Mouse (Mus musculus) frontal cortex, postnatal 10 days (tissue): ENCODE data around the gene Cyp26b1.
A peak's percentile ranks its signal among the peaks of the same experiment; 100 is the strongest.
"Not testable (repeated sequence)": the region's sequence is repeated elsewhere in the genome, so short reads cannot be mapped to it uniquely, and the experiment has no call there.

ENCODE experiments used
- DNase-seq, 2 experiments: peaks; one replicate each; pipeline ENCODE4 v3.0.0; 2022; ENCODE audit warnings: low spot score in 2 of 2, mixed read lengths in 1 of 2

Cyp26b1 gene

DNA sequence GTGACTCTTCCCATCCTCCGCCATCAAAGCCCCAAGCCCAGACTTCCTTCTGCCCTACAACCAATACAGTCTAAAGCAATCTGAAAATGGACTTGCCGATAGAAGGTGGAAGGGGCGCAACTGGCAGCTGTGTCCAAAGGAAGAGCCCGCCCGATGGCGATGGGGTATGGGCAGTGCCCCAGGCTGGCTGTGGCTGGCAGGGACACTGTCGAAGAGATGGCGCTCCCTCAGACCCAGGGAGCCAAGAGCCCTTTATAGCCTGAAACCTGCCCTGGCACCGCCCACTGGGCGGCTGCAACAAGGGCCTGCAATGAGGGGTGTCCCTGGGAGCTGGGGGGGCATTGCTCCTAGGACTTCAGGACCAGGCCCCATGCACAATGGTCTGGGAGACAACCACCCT is at the start of gene Cyp26b1:
Gene Cyp26b1 (minus strand): TSS at position 216 of the 400 bp plus-strand sequence.
- DNase-seq, result peak; percentile 2 to 4

DNA sequence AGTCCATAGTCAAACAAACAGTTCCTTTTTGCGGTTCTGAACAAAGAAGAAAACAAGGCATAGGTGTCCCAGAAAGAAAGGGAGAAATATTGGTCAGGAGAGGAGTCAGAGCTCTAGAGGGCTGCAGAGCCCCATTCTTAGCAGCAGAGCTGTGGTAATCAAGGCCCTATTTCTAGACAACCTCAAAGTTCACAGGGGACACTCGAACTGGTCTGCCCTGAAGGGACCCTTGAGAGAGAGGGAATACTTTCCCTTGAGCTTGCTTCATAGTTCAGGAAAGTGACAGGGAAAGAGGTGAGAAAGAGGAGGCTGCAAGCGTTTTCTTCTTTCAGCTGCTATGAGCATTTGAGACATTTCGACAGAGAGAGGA is 47.3 kb upstream of the Cyp26b1 start:
- no peak for DNase-seq

DNA sequence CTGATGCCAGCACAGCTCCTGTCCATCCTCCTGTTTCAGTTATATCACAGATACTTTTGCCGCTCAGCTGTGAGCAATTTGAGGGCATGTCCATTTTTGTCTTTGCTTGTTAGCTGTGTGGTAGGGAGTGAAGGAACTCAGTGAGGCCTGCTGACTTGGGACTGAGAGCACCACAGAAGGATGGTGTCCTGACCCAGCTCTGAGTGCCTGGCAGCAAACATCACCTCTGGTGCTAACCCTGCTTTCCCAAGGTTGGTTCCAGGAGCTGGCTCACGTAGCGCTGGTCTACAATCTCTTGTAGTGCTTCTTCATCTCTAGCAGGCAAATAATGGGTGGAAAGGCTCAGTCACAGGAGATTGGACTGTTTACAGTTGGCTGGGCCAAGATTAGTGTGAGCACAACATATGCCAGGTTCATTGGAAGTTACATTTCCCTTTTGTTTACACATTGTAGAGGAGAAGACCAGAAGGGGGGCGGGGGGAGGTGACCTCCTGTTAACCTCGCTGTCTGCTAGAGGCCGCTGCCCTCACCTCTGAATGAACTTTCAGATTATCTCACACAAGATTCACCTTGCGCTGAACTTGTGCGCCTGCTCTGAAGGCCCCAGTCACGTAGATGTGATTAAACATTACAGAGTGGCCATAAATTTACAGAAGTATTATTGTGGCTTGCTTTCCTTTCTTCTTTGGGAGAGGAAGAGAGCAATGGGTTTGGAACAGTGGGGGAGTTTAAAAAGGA is 46.8 kb upstream of the Cyp26b1 start:
- DNase-seq, result no peak

DNA sequence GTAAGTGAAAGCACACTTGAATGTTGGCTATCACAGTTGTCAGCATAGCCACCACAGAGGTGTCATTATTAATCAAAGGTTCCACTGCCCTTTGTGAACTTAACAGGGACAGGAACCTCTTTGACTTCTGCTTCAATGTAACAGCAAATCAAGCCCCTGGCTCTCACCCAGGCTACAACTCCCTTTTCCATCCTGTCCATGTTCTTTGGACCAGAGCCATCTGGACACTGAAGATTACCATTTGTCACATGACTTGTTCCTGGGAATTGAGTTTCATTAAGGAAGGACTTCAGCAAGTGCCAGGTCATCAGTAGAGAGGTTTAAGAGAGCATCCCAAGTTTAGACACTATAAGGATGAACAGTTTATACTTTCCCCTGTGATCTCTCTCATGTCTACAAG is 44.5 kb upstream of the Cyp26b1 start:
- DNase-seq, result no peak

DNA sequence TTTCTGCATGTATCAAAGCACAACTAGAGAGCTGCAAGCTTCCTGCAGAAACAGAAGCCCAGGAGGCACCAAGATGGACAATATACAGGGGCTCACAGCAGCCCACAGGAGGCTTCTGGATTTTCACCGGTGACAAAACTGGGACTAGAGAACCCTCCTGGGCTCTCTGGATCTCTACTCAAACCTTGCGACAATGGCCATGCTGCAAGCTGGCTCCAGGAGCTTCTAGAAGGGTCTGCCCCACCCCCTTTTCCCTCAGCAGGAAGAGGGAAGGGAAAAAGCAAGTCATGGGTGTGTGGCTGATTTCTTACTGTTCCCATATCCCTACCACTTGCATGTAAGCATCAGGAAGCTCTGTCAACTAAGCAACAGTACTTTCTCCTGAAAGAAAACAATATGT is 37.9 kb upstream of the Cyp26b1 start:
- no peak for DNase-seq

DNA sequence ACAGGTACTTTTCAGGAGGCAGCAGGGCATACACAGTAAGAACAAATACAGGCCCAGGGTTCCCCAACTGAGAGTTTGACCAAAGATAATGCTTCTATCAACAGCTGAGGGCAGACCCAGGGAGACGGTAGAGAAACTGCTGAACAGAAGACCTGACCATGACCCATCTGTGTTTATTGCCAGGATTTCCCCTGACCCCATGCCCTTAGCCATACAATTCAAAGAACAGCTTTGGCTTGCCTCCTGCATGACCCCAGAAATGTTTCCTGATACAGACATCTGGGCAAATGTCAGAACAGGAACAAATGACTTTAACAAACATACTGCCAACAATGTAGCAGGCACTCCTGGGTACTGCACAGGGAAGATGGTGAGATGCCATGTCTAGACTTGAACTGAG is 36.6 kb upstream of the Cyp26b1 start:
- no peak for DNase-seq

DNA sequence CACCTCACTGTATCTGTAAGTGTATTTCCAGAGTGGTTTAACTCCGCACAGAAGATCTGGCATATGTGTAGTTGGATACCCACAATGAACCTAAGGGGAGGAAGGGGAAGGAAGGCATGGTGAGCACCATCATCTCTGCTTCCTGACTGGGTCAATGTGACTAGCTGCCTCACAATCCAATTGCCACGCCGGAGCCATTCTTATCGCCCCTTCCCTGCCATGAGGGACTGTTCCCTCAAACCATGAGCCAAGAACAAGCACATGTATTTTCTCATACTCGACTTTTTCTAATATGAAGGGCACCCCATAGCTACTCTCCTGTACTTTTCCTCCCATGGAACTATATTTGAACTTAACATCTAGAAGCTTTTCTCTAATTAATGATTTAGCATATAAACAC is 35.1 kb upstream of the Cyp26b1 start:
- no peak for DNase-seq

DNA sequence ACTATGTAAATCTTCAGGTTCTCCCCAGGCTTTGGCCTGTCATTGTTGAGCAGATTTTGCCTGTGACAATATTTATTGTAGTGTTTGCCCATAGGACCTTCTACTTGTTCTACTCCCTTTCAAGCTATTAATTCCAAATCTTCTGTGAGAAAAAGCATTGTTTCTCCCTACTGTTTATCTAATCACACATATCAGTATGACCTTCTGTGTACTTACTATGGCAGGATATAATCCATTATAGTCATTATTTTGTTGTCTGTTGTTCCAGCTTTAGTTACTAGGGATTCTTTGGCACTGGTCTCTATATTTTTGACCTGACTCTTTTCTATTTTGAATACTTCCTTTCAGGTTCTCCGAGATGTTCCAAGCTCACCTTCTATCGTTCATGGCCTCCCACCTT is 32.7 kb upstream of the Cyp26b1 start:
- DNase-seq, result no peak

DNA sequence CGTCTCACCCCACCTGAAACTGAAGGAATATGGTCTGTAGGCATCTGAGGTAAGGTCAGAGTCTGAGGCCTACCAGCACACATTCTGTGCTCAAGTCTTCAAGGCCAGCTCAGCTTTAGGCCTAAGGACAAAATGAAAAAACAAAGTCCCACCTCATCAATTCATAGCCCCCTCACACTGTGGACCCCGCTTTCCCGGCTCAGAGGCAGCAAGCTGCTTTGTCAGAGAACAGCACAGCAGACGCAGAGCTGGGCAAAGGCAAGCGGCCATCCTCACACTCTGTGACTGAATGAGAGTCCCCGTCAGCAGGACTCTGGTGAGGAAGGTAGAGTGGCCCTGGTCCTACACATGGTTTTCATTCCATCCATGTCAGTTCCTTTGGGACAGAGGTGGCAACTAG is 25.5 kb upstream of the Cyp26b1 start:
- DNase-seq, result no peak

DNA sequence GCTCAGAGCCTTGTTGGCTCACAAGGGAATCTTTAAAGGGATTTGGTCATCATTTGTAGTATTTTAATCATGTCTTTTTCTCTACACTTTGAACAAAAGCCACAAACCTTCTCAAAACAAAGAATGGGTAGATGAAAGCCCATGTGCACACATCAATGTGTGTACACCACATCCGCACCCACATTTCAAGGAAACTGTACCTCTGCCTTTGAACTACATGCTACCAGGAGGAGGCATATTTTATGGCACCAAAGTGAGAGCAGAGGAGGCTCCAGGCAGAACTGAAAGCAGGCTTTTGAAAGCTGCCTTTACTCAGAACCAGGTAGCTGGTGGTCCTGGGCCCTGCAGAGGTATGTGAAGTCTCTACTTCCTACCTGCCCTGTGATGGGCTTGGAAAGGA is 23.3 kb upstream of the Cyp26b1 start:
- no peak for DNase-seq

DNA sequence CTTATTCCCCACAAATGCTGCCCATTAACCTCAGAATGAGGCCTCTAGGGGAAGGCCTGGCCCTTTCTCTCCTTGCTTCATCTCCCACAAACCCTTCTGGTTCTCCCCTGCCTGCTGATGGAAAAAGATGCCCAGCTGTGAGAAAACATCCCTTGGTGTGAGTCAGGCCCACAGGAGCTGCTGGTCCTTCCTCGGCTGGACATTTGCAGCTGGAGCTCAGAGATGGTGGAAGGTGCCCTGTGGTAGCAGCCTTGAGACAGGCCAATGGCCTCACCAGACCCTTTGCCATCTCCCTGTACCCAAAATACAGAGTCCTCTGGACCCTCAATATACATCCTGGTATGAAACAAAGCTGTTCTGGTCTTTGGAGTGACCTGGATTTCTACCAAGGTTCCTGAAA is 22.9 kb upstream of the Cyp26b1 start:
- DNase-seq, result no peak

DNA sequence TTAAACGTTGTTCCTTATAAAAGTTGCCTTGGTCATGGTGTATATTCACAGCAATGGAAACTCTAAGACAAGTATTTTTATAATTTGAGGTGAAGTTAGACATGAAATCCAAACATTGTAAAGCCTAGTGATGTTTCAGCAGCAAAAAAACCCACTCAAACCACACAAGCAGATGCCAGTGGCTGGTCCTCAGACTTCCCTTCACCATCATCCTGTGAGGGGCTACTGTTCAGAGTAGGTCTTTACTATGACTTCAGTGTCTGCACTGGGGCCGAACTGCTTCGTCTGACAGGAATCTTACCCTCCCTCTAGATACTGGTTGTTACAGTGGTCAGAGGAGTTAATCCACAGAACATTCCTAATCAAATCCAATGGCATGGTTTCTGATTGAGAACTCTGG is 19.9 kb upstream of the Cyp26b1 start:
- DNase-seq, result no peak

DNA sequence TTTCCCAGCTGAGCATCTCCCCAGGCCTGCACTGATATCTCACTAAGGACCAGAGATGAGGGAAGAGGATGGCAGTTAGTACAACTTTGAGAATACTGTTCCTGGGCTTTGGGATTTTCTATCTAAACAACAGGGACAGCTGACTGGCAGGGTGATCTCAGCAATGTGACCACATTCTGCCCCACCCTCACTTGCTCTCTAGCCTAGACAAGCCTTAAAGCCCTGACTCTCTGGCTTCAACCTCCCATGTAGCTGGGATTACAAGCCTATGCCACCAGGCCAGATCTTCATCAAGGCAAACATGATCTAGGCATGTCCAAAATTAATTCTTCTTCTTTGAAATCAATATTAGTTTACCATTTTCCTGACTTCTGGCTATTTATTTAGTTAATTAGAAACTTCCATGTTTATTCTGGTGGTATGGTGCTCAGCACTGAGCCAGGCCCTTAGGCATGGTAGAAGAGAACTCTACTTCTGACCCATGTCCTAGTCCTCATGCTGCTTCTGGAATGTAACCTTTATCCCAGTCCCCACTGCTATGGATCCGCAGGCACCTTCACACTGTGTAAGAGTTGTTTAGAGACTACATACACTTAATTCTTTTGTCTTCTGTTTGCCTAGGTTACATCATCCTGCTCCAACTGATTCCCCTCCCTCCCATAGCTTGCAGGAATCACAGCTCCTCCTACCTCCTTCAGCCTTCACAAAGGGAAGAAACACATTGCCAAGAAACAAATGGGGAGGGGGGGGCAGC is 7.6 kb upstream of the Cyp26b1 start:
- no peak for DNase-seq

DNA sequence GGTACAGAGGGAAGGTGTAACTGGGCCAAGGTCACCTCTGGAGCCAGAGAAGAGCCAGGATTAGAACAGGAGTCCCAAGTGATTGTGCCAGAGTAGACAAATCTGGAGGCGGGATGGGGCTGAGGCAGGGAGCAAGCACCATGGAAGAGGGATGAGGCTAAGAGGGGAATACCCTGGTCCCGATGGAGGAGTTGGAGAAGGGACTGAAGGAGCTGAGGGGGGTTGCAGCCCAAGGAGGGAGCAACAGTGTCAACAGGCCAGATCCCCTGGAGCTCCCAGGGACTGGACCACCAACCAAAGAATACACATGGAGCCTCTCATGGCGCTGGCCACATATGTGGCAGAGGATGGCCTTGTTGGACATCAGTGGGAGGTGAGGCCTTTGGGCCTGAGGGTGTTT is 5.6 kb upstream of the Cyp26b1 start:
- DNase-seq, result not testable (repeated sequence)

DNA sequence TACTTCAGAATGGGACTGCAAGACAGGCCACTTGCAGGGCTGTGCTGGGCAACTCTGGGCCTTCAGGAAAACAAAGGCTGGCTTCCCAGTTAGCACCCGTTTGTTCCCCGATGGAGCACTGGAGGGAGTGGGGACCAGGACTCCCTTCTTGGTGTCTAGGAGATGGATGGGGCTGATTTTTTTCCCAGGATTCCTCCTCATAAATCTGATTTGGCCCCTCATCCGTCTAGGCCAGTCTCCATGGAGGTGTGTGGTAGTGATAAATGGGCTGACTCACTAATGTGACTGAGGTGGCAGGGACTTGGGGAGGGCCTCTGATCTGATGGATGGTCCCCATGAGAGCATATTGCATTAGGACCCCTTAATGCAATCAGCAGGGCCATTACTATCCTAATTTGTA is 5.0 kb upstream of the Cyp26b1 start:
- DNase-seq, result no peak

DNA sequence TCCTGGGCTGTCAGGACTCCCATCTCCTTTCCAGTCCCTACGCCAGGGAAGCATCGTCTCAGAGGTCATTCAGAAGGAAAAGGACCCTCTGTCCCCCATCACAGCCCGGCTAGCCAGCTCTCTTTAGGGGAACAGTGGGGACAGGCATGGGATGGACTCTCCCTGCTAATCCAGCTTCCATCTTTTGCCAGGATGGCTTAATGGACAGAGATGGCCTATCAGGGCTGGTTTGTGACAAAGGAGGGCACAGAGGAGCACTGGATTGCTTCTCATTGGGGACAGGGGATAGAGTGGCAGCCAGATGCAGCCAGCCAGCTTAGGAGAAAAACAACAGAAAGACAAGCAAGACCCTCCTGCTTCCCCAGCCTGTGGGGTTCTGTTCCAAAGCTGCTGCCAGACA is 918 bp upstream of the Cyp26b1 start:
- DNase-seq, result peak in 1 of 2 experiments; percentile 5

DNA sequence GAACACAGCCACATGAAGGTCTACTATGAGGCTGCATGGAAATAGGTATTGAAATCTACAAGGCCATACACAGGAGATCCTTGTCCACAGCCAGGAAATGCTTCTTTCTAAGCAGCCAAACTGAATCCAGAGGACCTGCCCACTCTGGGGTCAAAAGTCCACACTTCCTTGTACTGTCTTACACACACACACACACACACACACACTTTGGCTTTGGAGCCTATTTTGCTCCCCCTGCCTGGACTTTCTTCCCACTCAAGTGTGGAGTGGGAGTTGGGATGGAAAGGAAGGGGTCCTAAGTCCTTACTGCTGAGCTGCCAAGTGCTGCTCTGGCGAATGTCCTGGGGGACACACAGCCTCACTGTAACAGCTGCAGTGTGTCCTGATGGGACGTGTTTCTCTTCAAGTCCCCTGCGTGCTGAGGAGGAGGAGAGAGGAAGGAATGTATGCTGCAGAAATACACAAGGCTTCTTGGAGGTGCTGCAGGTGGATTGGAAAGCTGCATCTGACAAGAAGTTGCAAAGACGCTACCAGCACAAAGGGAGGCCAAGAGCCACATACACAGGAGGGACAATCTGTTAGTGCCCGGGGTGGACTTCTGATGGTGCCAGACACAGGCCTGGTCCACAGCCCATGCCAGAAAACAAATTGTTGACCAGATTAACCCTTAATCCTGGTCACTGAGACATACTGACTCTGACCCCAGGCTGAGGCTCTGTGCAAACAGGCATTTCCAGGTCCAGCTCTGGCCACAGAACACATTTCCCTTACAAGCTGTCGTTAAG is 2.6 kb downstream of the Cyp26b1 start:
- peak in 1 of 2 experiments; percentile 2 for DNase-seq

DNA sequence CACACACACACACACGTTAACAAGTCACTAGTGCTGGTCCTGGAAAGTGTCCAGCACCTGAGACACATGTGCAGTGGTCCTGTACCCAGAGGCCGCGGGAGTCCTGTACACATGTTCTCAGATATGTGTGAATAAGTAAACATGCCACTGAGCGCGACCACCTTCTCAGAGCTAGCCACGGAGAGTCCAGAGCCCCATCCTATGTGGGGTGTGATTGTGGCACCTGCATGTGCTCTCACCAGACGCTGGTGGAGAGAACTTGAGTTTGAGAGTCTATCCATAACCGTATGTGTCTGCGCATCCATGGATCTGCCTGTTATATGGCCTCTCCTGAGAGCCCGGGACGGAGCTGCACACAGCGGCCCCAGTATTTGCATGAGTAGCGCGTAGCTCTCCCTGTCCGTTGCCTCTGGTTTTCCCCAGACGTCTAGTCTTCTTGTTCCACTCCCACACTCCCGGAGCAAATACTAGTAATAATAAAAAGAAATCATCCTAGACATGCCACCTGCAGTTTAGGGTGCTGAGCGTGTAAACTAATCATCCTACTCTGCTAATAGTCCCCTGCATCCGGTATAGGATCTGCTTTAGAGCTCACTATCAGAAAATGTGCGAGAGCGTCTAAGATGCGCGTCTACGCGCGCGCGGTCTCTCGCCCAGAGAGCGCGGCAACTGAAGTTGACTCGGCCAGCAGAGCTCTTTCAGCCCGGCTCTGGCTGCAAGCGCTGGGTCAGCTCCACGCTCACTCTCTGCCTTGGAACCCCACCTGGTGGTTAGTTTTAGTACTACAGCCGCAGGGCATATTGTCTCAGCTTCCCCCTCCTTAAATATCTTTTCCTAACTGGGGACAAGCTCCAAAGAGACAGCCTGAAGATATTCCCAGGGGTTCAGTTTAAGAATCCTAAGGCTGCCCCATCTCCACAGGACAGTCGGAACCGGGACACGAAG is 3.7 kb downstream of the Cyp26b1 start:
- peak; percentile 40 to 83 for DNase-seq

DNA sequence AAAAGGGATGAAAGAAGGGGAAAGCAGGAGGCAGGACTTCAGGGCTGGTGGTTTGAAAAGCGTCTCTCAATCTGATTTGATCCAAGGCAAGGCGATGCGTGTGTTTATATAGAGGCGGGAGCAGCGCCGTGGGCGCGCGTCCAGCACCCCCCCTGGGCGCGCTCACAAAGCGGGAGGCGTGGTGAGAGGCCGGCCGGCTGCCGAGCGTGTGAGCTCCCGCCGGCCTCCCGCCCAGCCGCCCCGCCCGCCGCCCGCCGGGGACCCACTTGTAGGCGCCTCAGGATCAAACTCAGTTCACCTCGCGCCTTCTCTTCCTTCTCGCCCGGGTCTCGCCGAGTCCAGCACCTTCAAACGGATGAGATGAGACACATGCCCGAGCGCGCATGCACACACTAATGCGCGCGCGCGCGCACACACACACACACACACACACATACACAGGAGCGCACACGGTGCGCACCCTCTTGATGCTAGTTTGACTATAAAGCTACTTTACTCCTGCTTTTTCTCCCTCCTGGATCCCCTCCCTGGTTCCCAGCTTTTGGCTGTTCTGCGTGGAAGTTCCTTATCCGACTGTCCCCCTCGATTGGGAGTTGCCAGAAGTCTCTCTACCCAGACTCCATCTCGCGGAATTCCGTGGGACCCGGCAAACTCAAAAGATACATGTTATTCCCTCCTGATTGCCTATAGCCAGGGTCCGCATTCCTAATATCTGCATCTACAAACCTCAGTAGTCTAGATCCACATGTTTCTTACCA is 4.6 kb downstream of the Cyp26b1 start:
- peak in 1 of 2 experiments; percentile 12 for DNase-seq

DNA sequence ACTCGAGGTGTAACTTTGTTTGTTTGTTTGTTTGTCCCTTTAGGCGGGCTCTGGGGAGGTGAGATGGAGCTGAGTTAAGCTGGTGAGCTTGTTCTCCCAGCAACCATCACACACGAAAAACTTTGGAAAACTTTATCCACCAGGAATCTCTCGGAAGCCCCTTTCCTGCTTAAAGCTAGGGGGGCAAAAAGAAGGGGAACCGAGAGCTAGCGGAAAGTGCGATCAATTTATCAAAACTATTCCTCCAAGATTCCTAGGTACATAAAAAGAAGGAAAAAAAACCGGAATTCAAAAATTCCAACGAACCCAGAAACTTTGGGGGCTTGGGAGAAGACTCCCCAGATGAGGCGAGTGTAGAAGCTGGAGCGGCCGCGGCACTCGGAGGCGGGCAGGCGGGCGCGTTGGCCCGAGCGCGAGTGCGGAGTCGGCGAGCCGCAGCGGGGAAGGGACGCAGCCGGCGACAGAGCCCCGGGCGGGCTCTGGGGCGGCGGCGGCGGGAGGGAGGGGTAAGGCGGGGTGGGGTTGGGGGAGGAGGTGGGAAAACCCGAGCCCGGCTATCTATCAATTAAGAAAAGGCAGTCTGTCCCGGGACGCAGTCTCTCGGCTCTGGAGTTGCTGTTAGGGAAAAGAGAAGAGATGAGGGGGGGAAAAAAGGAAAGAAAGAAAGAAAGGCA is 5.3 kb downstream of the Cyp26b1 start:
- DNase-seq, result no peak
